Mouse (Mus musculus) MEL (cell line): ENCODE results near the gene Dgkg. TPM values are rescaled to one million over a fixed set of nuclear protein-coding genes. Genes with fewer than 3 reads are reported as not detected.

Experiments used
- DNase-seq: peaks from one replicate; pipeline ENCODE4 v3.0.0; 2011; ENCODE audit warnings: low read depth, low spot score
- H3K27ac ChIP-seq: 2 replicates; pipeline ENCODE4 v1.5.1; 2012; ENCODE audit warnings: low read depth, mild to moderate bottlenecking, control low read depth, low read length, moderate library complexity; ENCODE audit not compliant: control insufficient read depth
- H3K27me3 ChIP-seq, 2 experiments: fragments of 150-350 bp in 1 of 2; sonication (generic) in 1 of 2; 2 replicates each; pipeline ENCODE4 v1.6.1; 2012; ENCODE audit warnings: low read length in 2 of 2, mild to moderate bottlenecking in 2 of 2, improper control_type of control experiment in 1 of 2, moderate library complexity in 1 of 2; ENCODE audit not compliant: insufficient read depth in 2 of 2, control insufficient read depth in 1 of 2
- H3K36me3 ChIP-seq, 2 experiments: 2 replicates each; pipeline ENCODE4 v1.6.1; 2012 to 2014; ENCODE audit warnings: low read length in 2 of 2, improper control_type of control experiment in 1 of 2, inconsistent platforms in 1 of 2, mild to moderate bottlenecking in 1 of 2; ENCODE audit not compliant: insufficient read depth in 2 of 2, control insufficient read depth in 1 of 2
- H3K4me1 ChIP-seq, 2 experiments: fragments of 150-350 bp in 1 of 2; sonication (generic) in 1 of 2; 2 replicates each; pipeline ENCODE4 v1.6.1; 2012; ENCODE audit warnings: low read length in 2 of 2, improper control_type of control experiment in 1 of 2, mild to moderate bottlenecking in 1 of 2; ENCODE audit not compliant: insufficient read depth in 2 of 2, control insufficient read depth in 1 of 2
- H3K4me3 ChIP-seq, 2 experiments: fragments of 150-350 bp in 1 of 2; sonication (generic) in 1 of 2; 2 replicates each; pipeline ENCODE4 v1.5.1; 2012; ENCODE audit warnings: low read depth in 2 of 2, low read length in 2 of 2, mild to moderate bottlenecking in 2 of 2, moderate library complexity in 2 of 2, control low read depth in 1 of 2, improper control_type of control experiment in 1 of 2; ENCODE audit not compliant: control insufficient read depth in 1 of 2, insufficient read depth in 1 of 2
- H3K79me2 ChIP-seq: 2 replicates; pipeline ENCODE4 v1.6.1; 2012; ENCODE audit warnings: mild to moderate bottlenecking, low read length, moderate library complexity; ENCODE audit not compliant: control insufficient read depth, poor library complexity, insufficient read depth
- H3K9ac ChIP-seq: 2 replicates; pipeline ENCODE4 v1.6.1; 2012; ENCODE audit warnings: low read depth, mild to moderate bottlenecking, control low read depth, low read length, moderate library complexity; ENCODE audit not compliant: control insufficient read depth, poor library complexity, severe bottlenecking
- H3K9me3 ChIP-seq: fragments of 150-350 bp; sonication (generic); replicated peaks from 2 replicates; pipeline ENCODE4 v1.6.1; 2012; ENCODE audit warnings: mild to moderate bottlenecking, low read length, improper control_type of control experiment, moderate library complexity; ENCODE audit not compliant: insufficient read depth
- BHLHE40 ChIP-seq: IDR thresholded peaks from 2 replicates; pipeline ENCODE4 v1.6.1; 2012; ENCODE audit warnings: low read depth, mild to moderate bottlenecking, inconsistent platforms, low read length, improper control_type of control experiment, borderline replicate concordance
- CHD2 ChIP-seq: IDR thresholded peaks from 2 replicates; pipeline ENCODE4 v1.6.1; 2011; ENCODE audit warnings: low read length, improper control_type of control experiment
- E2F4 ChIP-seq: IDR thresholded peaks from 2 replicates; pipeline ENCODE4 v1.6.1; 2011; ENCODE audit warnings: low read depth, low read length, improper control_type of control experiment, borderline replicate concordance
- ELF1 ChIP-seq: IDR thresholded peaks from 2 replicates; pipeline ENCODE4 v1.6.1; 2014; ENCODE audit warnings: low read depth, mild to moderate bottlenecking, inconsistent platforms, low read length, improper control_type of control experiment, moderate library complexity
- ETS1 ChIP-seq: IDR thresholded peaks from 2 replicates; pipeline ENCODE4 v1.6.1; 2012; ENCODE audit warnings: low read depth, mild to moderate bottlenecking, inconsistent platforms, low read length, improper control_type of control experiment, moderate library complexity
- GATA1 ChIP-seq: IDR thresholded peaks from 2 replicates; pipeline ENCODE4 v1.6.1; 2011; ENCODE audit warnings: low read depth, low read length, improper control_type of control experiment
- HCFC1 ChIP-seq: IDR thresholded peaks from 2 replicates; pipeline ENCODE4 v1.6.1; 2012; ENCODE audit warnings: low read depth, mild to moderate bottlenecking, inconsistent platforms, low read length, improper control_type of control experiment, moderate library complexity
- MAX ChIP-seq: IDR thresholded peaks from 2 replicates; pipeline ENCODE4 v1.6.1; 2011; ENCODE audit warnings: low read length, improper control_type of control experiment
- MAZ ChIP-seq: IDR thresholded peaks from 2 replicates; pipeline ENCODE4 v1.6.1; 2012; ENCODE audit warnings: low read depth, mild to moderate bottlenecking, inconsistent platforms, low read length, improper control_type of control experiment
- MEF2A ChIP-seq: IDR thresholded peaks from 2 replicates; pipeline ENCODE4 v1.6.1; 2014; ENCODE audit warnings: low read depth, mild to moderate bottlenecking, inconsistent platforms, low read length, improper control_type of control experiment; ENCODE audit not compliant: poor library complexity, insufficient replicate concordance, severe bottlenecking; ENCODE audit errors: extremely low read depth
- MXI1 ChIP-seq: IDR thresholded peaks from 2 replicates; pipeline ENCODE4 v1.6.1; 2011; ENCODE audit warnings: mild to moderate bottlenecking, low read depth, low read length, improper control_type of control experiment
- MYB ChIP-seq: IDR thresholded peaks from 2 replicates; pipeline ENCODE4 v1.6.1; 2011; ENCODE audit warnings: mild to moderate bottlenecking, low read depth, low read length, improper control_type of control experiment
- MYC ChIP-seq: IDR thresholded peaks from 2 replicates; pipeline ENCODE4 v1.6.1; 2011; ENCODE audit warnings: low read depth, mild to moderate bottlenecking, low read length, improper control_type of control experiment, moderate library complexity
- NRF1 ChIP-seq: IDR thresholded peaks from 2 replicates; pipeline ENCODE4 v1.6.1; 2014; ENCODE audit warnings: low read depth, mild to moderate bottlenecking, inconsistent platforms, low read length, improper control_type of control experiment, moderate library complexity; ENCODE audit not compliant: poor library complexity, insufficient read depth, severe bottlenecking
- POLR2A ChIP-seq, 2 experiments: IDR thresholded peaks; 2 replicates each; pipeline ENCODE4 v1.6.1; 2011 to 2012; ENCODE audit warnings: low read length in 2 of 2, mild to moderate bottlenecking in 2 of 2, control low read depth in 1 of 2, improper control_type of control experiment in 1 of 2, low read depth in 1 of 2, moderate library complexity in 1 of 2; ENCODE audit not compliant: control insufficient read depth in 1 of 2, insufficient read depth in 1 of 2, poor library complexity in 1 of 2
- POLR2AphosphoS5 ChIP-seq: IDR thresholded peaks from 2 replicates; pipeline ENCODE4 v1.6.1; 2012; ENCODE audit warnings: low read depth, borderline replicate concordance, mild to moderate bottlenecking, inconsistent platforms, low read length, moderate library complexity, mixed read lengths
- RAD21 ChIP-seq: IDR thresholded peaks from 2 replicates; pipeline ENCODE4 v1.6.1; 2011; ENCODE audit warnings: mild to moderate bottlenecking, low read depth, low read length, improper control_type of control experiment
- RCOR1 ChIP-seq: IDR thresholded peaks from 2 replicates; pipeline ENCODE4 v1.6.1; 2012; ENCODE audit warnings: low read depth, mild to moderate bottlenecking, inconsistent platforms, low read length, improper control_type of control experiment
- SIN3A ChIP-seq: IDR thresholded peaks from 2 replicates; pipeline ENCODE4 v1.6.1; 2012; ENCODE audit warnings: low read length, improper control_type of control experiment, inconsistent platforms
- SMC3 ChIP-seq: IDR thresholded peaks from 2 replicates; pipeline ENCODE4 v1.6.1; 2011; ENCODE audit warnings: low read depth, low read length, improper control_type of control experiment
- TBP ChIP-seq: IDR thresholded peaks from 2 replicates; pipeline ENCODE4 v1.8.0; 2011; ENCODE audit warnings: low read depth, low read length, improper control_type of control experiment
- TCF12 ChIP-seq: IDR thresholded peaks from 2 replicates; pipeline ENCODE4 v1.6.1; 2014; ENCODE audit warnings: low read depth, mild to moderate bottlenecking, inconsistent platforms, low read length, improper control_type of control experiment, moderate library complexity
- UBTF ChIP-seq: IDR thresholded peaks from 2 replicates; pipeline ENCODE4 v1.6.1; 2012; ENCODE audit warnings: low read depth, mild to moderate bottlenecking, inconsistent platforms, low read length, improper control_type of control experiment, moderate library complexity, borderline replicate concordance; ENCODE audit not compliant: insufficient read depth
- USF2 ChIP-seq, 2 experiments: IDR thresholded peaks; 2 replicates each; pipeline ENCODE4 v1.6.1; 2011 to 2012; ENCODE audit warnings: improper control_type of control experiment in 2 of 2, low read length in 2 of 2, borderline replicate concordance in 1 of 2, inconsistent platforms in 1 of 2, low read depth in 1 of 2, mild to moderate bottlenecking in 1 of 2; ENCODE audit not compliant: insufficient read depth in 1 of 2
- ZKSCAN1 ChIP-seq: IDR thresholded peaks from 2 replicates; pipeline ENCODE4 v1.6.1; 2012; ENCODE audit warnings: low read depth, mild to moderate bottlenecking, inconsistent platforms, low read length, improper control_type of control experiment, moderate library complexity
- ZNF384 ChIP-seq: IDR thresholded peaks from 2 replicates; pipeline ENCODE4 v1.6.1; 2012; ENCODE audit warnings: low read depth, mild to moderate bottlenecking, inconsistent platforms, low read length, improper control_type of control experiment
- polyA plus RNA-seq, 2 experiments: library from polyadenylated mRNA; stranded (reverse) in 1 of 2; unstranded in 1 of 2; fragments of >175 nt in 1 of 2; fragments of >200 nt in 1 of 2; gene quantifications; 2 replicates each; pipeline versions ENCODE4 v1.2.1 to v1.2.4; 2012; ENCODE audit warnings: low replicate concordance in 2 of 2, low read depth in 1 of 2; ENCODE audit not compliant: insufficient read length in 2 of 2, insufficient read depth in 1 of 2, missing spikeins in 1 of 2
- total RNA-seq: library from RNA; depleted of rRNA; stranded (reverse); fragments of 300-350 nt; gene quantifications from 2 replicates; pipeline ENCODE4 v1.2.3, GENCODE M21; 2012

The Dgkg gene
- total and polyA plus RNA-seq, 3 experiments: not detected

- DNase-seq: no peak
- Histone ChIP-seq H3K36me3 (no peaks in the 10 kb centered on the region), H3K9me3 (no peaks in the 10 kb centered on the region), H3K27ac (no peak overlapping the region), H3K4me1 (no peaks in the 10 kb centered on the region), H3K79me2 (no peaks in the 10 kb centered on the region), H3K4me3 (no peak overlapping the region), H3K9ac (no peak overlapping the region), H3K27me3 (no peaks in the 10 kb centered on the region; a peak in 1 of 4 replicates)
- no peak for TF ChIP-seq ELF1
- no peak for TF ChIP-seq MAZ
- TF ChIP-seq ZNF384: no peak
- TF ChIP-seq RCOR1: no peak
- no peak for TF ChIP-seq TBP
- TF ChIP-seq USF2 (IDR thresholded peaks at IDR 0.05; ENCODE audit: borderline replicate concordance in 1 of 2, insufficient read depth in 1 of 2, low read depth in 1 of 2, low read length in 2 of 2): no peak
- no peak for TF ChIP-seq SMC3
- no peak for TF ChIP-seq POLR2A (IDR thresholded peaks at IDR 0.05; ENCODE audit: control insufficient read depth in 1 of 2, insufficient read depth in 1 of 2, low read depth in 1 of 2, low read length in 2 of 2, poor library complexity in 1 of 2)
- TF ChIP-seq E2F4: no peak
- TF ChIP-seq MYC: no peak
- TF ChIP-seq UBTF: no peak
- no peak for TF ChIP-seq GATA1
- no peak for TF ChIP-seq ZKSCAN1
- TF ChIP-seq HCFC1: no peak
- no peak for TF ChIP-seq MEF2A
- TF ChIP-seq MYB: no peak
- TF ChIP-seq TCF12: no peak
- no peak for TF ChIP-seq RAD21
Observed at GRCm38 (mm10) chr16:22545016-22545561, 111.9 kb downstream of the Dgkg start.

DNA sequence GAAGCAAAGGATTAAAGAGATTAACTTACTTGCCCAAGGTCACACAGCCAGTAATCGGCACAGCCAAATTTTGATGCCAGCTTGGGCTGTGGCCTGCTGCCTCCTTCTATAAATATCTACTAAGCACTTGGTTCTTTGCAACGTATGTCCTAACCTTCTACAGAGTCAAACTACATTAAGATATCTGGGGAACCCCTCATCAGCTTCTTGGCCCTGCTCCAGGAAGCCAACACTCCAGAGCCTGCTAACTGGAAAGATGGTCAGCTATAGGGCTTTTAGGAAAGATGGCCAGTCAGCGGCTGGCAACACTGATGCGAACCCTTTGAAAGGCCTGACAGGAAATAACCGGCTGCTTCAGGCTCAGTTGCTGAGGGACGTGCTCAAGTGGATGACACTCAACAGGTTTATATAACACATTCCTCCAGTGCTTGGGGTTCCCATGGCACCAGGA is 114.3 kb downstream of the Dgkg start:
- DNase-seq: no peak
- no peak for TF ChIP-seq MAZ
- TF ChIP-seq CHD2: no peak
- TF ChIP-seq POLR2A (IDR thresholded peaks at IDR 0.05; ENCODE audit: control insufficient read depth in 1 of 2, insufficient read depth in 1 of 2, low read depth in 1 of 2, low read length in 2 of 2, poor library complexity in 1 of 2): no peak
- TF ChIP-seq ETS1: no peak
- no peak for TF ChIP-seq BHLHE40
- no peak for TF ChIP-seq SIN3A
- TF ChIP-seq ELF1: no peak
- TF ChIP-seq USF2 (IDR thresholded peaks at IDR 0.05; ENCODE audit: borderline replicate concordance in 1 of 2, insufficient read depth in 1 of 2, low read depth in 1 of 2, low read length in 2 of 2): no peak
- no peak for TF ChIP-seq TBP
- TF ChIP-seq MYB: no peak
- TF ChIP-seq MXI1: no peak
- TF ChIP-seq HCFC1: no peak
- TF ChIP-seq NRF1: no peak
- no peak for TF ChIP-seq RCOR1
- TF ChIP-seq MAX: no peak
- TF ChIP-seq POLR2AphosphoS5: no peak
- TF ChIP-seq, all 39 proteins: peak for 0
- no peaks in the 10 kb centered on the region for H3K9me3 ChIP-seq
- H3K27ac ChIP-seq: no peak overlapping the region
- H3K4me1 ChIP-seq: no peaks in the 10 kb centered on the region
- no peaks in the 10 kb centered on the region; a peak in 1 of 4 replicates for H3K27me3 ChIP-seq
- H3K36me3 ChIP-seq: no peaks in the 10 kb centered on the region
- no peak overlapping the region for H3K9ac ChIP-seq
- no peaks in the 10 kb centered on the region for H3K79me2 ChIP-seq
- H3K4me3 ChIP-seq: no peak overlapping the region
